Mouse (Mus musculus) sigmoid colon, adult 10 weeks (tissue): Measurements from ENCODE around the gene Sec23b. TPM values are rescaled to one million over a fixed set of nuclear protein-coding genes. Genes with fewer than 3 reads are reported as not detected.

Experiments used
- polyA plus RNA-seq: library from polyadenylated mRNA; stranded (reverse); fragments of 350-450 nt; fragmentation: Illumina TruSeq; extraction: RNeasy Lipid Tissue Mini Kit (QIAGEN cat#74804); gene quantifications from one replicate; pipeline ENCODE4 v1.2.3, GENCODE M21; 2014; ENCODE audit warnings: low read depth, low replicate concordance

Gene Sec23b
- polyA plus RNA-seq, result 82.3 TPM

DNA sequence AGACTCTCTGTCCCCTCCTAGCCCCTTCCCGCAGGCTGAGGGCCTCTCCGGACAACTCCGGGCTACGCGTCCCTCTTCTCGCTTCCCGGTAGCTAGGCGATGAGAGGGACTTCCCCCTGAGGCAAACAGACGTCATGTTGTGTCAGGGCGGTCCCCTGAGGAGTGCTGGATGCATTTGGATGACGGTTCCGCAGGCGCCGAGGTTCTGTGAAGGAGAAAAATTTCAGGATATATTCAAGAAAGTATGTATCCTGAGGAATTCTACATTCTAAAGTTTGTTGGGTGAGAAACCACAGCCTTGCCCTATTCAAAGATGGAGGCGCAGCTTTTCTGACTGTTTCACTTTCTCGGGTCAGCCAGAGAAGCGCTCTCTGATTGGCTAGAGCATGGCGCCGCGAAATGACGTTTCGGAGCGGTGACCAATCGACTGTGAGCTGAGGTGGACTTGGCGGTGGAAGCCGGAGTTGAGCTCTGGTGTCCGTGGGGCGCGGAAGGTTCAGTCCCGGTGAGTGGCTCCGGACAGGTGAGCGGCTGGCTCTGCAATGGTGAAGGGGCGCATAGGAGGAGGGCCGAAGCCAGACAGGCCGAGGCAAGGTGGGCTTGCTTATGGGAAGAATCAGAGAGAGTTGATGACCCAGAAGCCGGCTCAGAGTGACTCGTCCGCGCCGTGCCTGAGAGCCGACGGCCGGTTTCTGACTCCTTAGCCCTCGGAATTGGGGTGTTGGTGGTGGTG, at the start of gene Sec23b:
TSS of gene Sec23b (plus strand) at position 410 of the 733 bp plus-strand sequence.

DNA sequence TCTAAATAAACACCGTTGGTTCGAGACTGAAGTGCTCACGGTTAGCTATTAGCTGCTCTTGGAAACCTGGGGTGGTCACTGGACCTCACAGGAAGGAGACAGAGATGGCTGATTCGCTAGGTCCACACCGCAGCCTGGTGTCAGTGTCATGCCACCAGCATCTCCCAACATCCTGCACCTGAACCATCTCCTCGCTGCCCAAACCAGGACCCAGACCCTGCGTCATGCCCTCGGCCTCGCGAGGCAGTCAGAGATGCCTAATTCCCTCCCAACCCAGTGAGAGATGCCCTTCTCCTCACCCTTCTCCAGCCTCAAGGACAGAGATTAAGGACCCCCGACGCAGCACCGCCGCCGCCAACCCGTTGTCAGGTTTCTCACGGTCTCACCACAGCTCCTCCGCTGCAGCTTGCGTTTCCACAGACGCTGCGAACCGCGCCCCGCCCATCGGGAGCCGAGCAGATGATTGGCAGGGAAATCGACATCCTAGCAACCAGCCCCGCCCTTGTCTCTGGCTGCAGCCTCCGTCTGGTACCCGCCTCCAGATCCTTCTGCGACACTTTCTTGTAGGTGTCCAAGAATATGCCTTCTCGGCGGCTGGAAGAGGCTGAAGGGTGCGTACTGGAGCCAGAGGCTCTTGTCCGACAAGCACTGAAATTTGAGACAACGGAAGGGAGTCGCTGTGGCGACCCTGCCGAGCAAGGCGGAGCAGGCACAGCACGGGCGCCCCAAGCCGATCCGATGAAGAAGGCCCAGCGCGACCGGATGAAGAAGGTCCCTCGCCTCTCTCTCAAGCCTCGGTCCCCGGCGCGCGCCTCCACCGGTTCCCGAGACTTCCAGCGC, 28.8 kb upstream of the Sec23b start, which contains the start of the genes Dzank1 and Polr3f:
TSS of gene Dzank1 (minus strand) at position 434 of the 840 bp plus-strand sequence.
TSS of gene Polr3f (plus strand) at position 738 of the 840 bp plus-strand sequence.

DNA sequence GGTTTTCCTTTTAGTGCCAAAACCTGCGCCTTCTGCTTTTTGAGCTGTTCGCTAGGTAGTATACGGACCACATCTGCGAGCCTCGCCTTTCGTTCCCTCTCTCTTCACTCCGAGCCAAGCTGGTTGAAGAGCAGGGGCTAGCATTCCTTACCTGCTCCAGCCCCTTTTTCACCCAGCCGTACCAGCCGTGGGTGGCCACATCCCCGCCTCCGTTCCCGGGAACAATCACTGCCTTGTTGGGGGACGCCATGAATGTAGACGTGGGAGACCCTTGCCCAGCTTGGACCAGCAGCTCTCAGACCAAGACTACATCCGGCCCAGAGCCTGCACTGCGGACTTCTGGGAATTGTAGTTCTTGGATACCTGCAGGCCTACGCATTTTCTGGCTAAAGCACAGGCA, 5.5 kb upstream of the Sec23b start, which contains the start of gene Rbbp9:
TSS of gene Rbbp9 (minus strand) at position 341 of the 400 bp plus-strand sequence.

DNA sequence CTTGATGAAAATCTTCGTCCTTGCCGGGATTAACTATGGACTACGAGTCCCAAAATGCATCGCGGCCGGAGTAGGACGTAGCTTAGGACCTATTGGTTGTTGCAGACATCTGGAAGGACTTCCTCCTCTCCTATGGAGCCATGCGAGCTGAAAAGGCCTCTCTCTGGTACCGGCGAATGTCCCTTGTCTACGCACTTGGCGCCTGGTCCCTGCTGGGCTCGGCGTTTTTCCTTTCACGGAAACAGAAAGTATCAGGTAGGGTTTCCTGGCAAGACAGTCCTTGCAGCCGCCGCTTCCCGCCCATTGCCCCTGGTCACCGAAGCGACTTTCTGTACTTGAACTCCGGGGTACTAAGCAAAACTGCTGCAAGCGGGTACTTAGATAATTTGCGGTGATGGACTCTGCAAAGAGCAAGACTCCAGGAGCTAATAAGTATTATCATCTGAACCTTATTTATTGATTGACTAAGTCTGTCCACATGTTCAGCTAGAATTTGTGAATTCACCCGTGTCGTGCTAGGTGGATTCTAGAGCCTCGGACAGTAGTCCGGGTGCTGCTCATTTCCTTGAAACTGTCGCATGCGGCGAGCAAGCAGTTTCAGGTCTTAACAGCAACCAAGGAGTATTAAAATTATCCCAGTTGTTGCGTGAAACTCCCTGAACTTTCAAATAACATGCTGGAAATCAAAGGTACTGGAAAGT, 38.1 kb downstream of the Sec23b start, which contains the start of gene Smim26:
TSS of gene Smim26 (plus strand) at position 104 of the 701 bp plus-strand sequence.

DNA sequence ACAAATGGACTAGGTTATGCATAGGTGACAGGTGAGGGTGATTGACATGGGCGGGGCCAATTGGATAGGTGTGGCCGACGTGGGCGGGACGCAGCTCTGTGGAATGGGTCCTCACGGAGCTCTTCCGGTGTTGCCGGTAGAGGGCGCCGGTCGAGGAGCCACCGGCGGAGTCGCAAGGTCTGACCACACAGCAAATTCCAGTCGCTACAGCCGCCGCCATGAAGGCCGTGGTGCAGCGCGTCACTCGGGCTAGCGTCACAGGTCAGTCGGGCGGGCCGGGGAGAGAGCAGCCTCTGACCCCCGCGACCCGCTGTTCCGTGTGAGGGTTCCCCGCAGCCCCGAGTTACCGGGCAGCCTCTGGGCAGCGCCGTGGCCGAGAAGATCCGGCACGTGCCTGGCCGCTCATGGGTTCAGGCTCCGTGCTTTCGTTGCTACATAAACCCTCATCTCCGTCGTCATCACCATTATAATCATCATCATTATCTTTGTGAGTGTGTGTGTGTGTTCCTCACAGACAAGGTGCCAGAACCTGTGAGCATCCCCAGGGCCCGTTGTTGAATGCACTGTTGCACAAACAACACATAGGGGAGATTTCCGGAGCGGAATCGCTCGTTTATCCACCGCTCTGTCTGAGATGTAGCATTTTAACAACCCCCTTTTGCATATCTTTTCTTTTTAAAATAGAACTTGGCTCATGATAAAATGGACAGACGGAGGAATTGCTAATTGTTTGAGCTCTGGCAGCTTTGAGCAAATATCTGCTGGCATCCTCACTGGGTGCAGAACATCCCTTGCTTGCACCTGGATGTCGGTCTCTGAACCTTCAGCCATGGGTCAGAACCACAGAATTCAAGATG, 44.0 kb downstream of the Sec23b start, which contains the start of gene Dtd1:
TSS of gene Dtd1 (plus strand) at position 67 of the 857 bp plus-strand sequence.

Other genes starting within 250 kb of the Sec23b start
- gene Ovol2, start 224.1 kb upstream of the Sec23b start, polyA plus RNA-seq, result 10.3 TPM
- 6.9 TPM for gene Kat14, start 187.2 kb upstream of the Sec23b start, polyA plus RNA-seq
- gene Pet117, start 187.2 kb upstream of the Sec23b start, polyA plus RNA-seq, result 6.8 TPM
- 1.7 TPM for gene Dzank1, start 28.8 kb upstream of the Sec23b start, polyA plus RNA-seq
- 37.8 TPM for gene Polr3f, start 28.5 kb upstream of the Sec23b start, polyA plus RNA-seq
- 64.1 TPM for gene Rbbp9, start 5.4 kb upstream of the Sec23b start, polyA plus RNA-seq
- gene Smim26, start 37.8 kb downstream of the Sec23b start, polyA plus RNA-seq, result 23.1 TPM
- 10.7 TPM for gene Dtd1, start 43.7 kb downstream of the Sec23b start, polyA plus RNA-seq